Mouse (Mus musculus) cerebellum, postnatal 4 days (tissue): ENCODE data around the gene Gm20890.
"Not testable (repeated sequence)": the region's sequence is repeated elsewhere in the genome, so short reads cannot be mapped to it uniquely, and the experiment has no call there.

ENCODE experiments used
- DNase-seq, 2 experiments: peaks; one replicate each; pipeline ENCODE4 v3.0.0; 2022; ENCODE audit warnings: low spot score in 2 of 2, mixed read lengths in 1 of 2

The Gm20890 gene

GRCm38 (mm10) chrY:26776699-26777098 is at the start of gene Gm20890:
Gm20890 (minus strand) TSS chrY:26776799.
- not testable (repeated sequence) for DNase-seq
